Mouse (Mus musculus) heart, embryonic 12.5 days (tissue): ENCODE measurements around the gene Ppl. TPM values are rescaled to one million over a fixed set of nuclear protein-coding genes. Genes with fewer than 3 reads are reported as not detected.

Experiments used
- ATAC-seq: fragments of 200-750 bp; cut with Nextera tagmentation; 2 replicates; pipeline ENCODE4 v1.8.0; 2017; ENCODE audit warnings: moderate TSS enrichment, moderate library complexity; ENCODE audit not compliant: insufficient number of reproducible peaks, low FRiP score
- H3K27ac ChIP-seq: fragments of 300-500 bp; sonication (generic); 2 replicates; pipeline ENCODE4 v1.5.1; 2016; ENCODE audit warnings: mild to moderate bottlenecking, moderate library complexity; ENCODE audit not compliant: poor library complexity, severe bottlenecking
- H3K27me3 ChIP-seq: fragments of 300-500 bp; sonication (generic); replicated peaks from 2 replicates; pipeline ENCODE4 v1.6.1; 2016; ENCODE audit warnings: mild to moderate bottlenecking, moderate library complexity
- H3K36me3 ChIP-seq: fragments of 300-500 bp; sonication (generic); 2 replicates; pipeline ENCODE4 v1.6.1; 2016; ENCODE audit warnings: mild to moderate bottlenecking, moderate library complexity
- H3K4me1 ChIP-seq: fragments of 300-500 bp; sonication (generic); replicated peaks from 2 replicates; pipeline ENCODE4 v1.6.1; 2016; ENCODE audit warnings: mild to moderate bottlenecking
- H3K4me2 ChIP-seq: fragments of 300-500 bp; sonication (generic); 2 replicates; pipeline ENCODE4 v1.6.1; 2016; ENCODE audit warnings: mild to moderate bottlenecking, moderate library complexity
- H3K4me3 ChIP-seq: fragments of 300-500 bp; sonication (generic); 2 replicates; pipeline ENCODE4 v1.5.1; 2016; ENCODE audit warnings: mild to moderate bottlenecking
- H3K9ac ChIP-seq: fragments of 300-500 bp; sonication (generic); 2 replicates; pipeline ENCODE4 v1.6.1; 2016; ENCODE audit warnings: mild to moderate bottlenecking, moderate library complexity
- H3K9me3 ChIP-seq: fragments of 300-500 bp; sonication (generic); replicated peaks from 2 replicates; pipeline ENCODE4 v1.6.1; 2016; ENCODE audit warnings: mild to moderate bottlenecking, moderate library complexity
- WGBS: fragments of 180-500 bp; shearing (Covaris S2); methylation state at CpG from one replicate; pipeline ENCODE4 v1.1.7; 2016; 5-methylcytosine and 5-hydroxymethylcytosine counted together
- polyA plus RNA-seq: library from polyadenylated mRNA; unstranded; fragments of >200 nt; fragmentation: Nextera tagmentation; extraction: Ambion mirVana; gene quantifications from 2 replicates; pipeline ENCODE4 v1.2.1, GENCODE M21; 2016

The Ppl gene
- 1.5 and 2.1 TPM in 2 replicates for polyA plus RNA-seq

DNA sequence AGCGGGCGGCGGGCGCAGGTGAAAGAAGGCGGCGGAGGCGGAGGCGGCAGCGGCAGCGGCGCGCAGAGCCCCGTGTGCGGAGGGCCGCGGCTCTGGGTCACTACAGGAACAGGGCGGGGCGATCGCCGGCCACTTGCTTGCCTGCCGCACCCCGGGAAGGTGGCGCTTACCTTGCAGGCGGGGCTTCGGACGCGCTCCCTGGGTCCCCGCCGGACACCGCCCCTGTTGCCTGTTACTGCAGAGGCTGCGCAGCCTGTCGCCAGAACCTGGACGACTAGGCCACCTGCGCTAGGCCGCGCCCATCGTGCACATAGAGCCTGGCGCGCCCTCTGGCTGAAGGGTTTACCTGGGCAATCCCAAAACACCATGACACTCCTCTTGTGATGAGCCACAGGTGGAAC lies at the start of gene Ppl:
Gene Ppl (minus strand): TSS at position 21 of the 401 bp plus-strand sequence.
- ATAC-seq = no peak
- peak within 1 kb of the TSS; percentile 51 for H3K4me3 ChIP-seq
- no peaks in the 10 kb centered on the region for H3K36me3 ChIP-seq
- WGBS = under 1% methylated on average over 39 of the region's 39 CpGs
- no peak within 1 kb of the TSS for H3K27ac ChIP-seq
- H3K27me3 ChIP-seq = peaks cover 69% of the 10 kb centered on the region
- peak within 1 kb of the TSS; percentile 52 for H3K9ac ChIP-seq
- H3K9me3 ChIP-seq = no peaks in the 10 kb centered on the region
- peak within 1 kb of the TSS; percentile 77 for H3K4me2 ChIP-seq
- H3K4me1 ChIP-seq = peaks cover 44% of the 10 kb centered on the region

DNA sequence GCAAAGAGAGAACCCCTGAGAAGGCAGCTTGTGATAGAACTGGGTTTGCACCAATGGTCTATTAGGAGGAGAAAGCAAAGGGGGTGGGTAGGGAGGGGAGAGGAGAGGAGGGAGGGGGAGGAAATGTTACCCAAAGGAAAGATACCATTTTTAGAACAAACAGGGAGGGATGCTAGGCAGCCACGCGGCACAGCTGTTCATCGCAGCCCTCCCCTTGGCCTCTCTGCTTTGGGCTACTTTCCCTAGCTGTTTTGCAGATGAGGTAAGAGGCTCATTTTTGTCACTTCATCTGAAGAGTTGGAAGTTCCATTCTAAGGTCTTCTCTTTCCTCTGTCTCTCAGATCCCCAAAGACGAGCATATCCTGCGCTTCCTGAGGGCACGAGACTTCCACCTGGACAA lies 40.4 kb upstream of the Ppl start:
- no peak overlapping the region for H3K27ac ChIP-seq
- ATAC-seq = no peak
- no peaks in the 10 kb centered on the region for H3K27me3 ChIP-seq
- peaks cover 5% of the 10 kb centered on the region for H3K4me1 ChIP-seq
- no peak overlapping the region for H3K4me3 ChIP-seq
- H3K36me3 ChIP-seq = no peaks in the 10 kb centered on the region
- WGBS = 75% methylated on average over 6 of the region's 6 CpGs
- H3K9ac ChIP-seq = no peak overlapping the region
- no peaks in the 10 kb centered on the region for H3K9me3 ChIP-seq
- no peak overlapping the region for H3K4me2 ChIP-seq

DNA sequence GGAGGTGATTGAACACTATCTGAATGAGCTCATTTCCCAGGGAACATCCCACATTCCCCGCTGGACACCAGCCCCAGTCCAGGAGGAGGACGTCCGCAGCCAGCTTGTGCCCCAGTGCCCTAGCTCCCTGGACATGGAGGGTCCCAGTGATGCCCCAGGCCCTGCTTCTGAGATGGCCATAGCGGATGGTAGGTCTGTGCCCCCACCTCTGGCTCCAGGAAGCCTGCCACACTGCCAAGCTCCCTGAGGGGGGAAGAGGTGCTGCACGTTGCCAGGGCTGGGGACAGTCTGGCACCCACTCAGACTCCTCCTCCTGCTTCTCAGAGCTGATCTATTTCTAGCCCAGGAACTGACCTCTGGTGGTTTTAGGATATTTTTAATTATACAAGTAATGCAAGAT lies 36.6 kb upstream of the Ppl start:
- Histone ChIP-seq H3K4me1 (peaks cover 13% of the 10 kb centered on the region), H3K9me3 (no peaks in the 10 kb centered on the region), H3K4me2 (no peak overlapping the region), H3K27ac (no peak overlapping the region), H3K9ac (no peak overlapping the region), H3K4me3 (no peak overlapping the region), H3K27me3 (no peaks in the 10 kb centered on the region), H3K36me3 (no peaks in the 10 kb centered on the region)
- WGBS = 63% methylated on average over 5 of the region's 5 CpGs
- ATAC-seq = no peak

DNA sequence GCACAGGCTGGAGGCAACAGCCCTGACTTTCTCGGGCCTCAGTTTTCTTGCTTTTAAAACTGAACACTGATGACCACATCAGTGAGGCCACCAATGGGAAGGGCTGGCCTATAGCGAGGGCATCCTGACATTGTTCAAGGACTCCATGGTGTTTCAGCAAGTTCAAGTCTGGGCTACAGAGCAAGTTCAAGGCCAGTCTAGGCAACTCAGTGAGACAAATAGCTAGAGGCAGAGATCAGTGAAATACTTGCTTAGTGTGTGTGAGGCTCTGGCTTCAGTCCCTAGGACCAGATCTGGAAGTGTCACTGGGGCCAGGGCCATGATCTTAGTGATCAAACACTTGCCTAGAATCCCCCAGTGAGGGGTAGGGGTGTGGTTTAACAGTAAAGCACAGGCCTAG lies 35.8 kb upstream of the Ppl start:
- Histone ChIP-seq H3K9ac (no peak overlapping the region), H3K36me3 (no peaks in the 10 kb centered on the region), H3K4me1 (peaks cover 13% of the 10 kb centered on the region), H3K27ac (no peak overlapping the region), H3K27me3 (no peaks in the 10 kb centered on the region), H3K4me2 (no peak overlapping the region), H3K9me3 (no peaks in the 10 kb centered on the region), H3K4me3 (no peak overlapping the region)
- WGBS = 76% methylated on average over 2 of the region's 2 CpGs
- ATAC-seq = no peak

DNA sequence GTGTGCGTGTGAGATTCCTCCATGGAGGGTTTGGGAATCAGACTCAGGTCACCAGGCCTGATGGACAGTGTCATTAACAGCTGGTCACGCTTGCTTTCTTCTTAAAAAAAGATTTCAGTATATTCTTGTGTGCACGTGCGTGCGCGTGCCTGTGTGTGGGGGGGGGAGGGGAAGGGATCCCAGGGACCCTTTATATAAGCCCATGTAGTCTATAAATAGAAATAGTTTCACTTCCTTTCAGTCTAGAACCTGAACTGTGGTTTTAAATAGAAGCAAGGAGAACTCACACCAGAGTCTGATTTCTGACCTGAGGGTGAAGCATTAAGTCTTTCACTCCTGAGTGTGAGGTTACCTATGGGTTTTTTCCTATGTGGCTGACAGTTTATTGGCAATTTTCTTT lies 32.1 kb upstream of the Ppl start:
- WGBS = 72% methylated on average over 6 of the region's 6 CpGs
- H3K4me2 ChIP-seq = no peak overlapping the region
- H3K4me3 ChIP-seq = no peak overlapping the region
- no peak for ATAC-seq
- H3K4me1 ChIP-seq = peaks cover 13% of the 10 kb centered on the region
- no peak overlapping the region for H3K9ac ChIP-seq
- H3K27ac ChIP-seq = 0 out of 2 replicates have a peak overlapping the region, but pooled peaks have one; percentile 39
- no peaks in the 10 kb centered on the region for H3K9me3 ChIP-seq
- H3K27me3 ChIP-seq = no peaks in the 10 kb centered on the region
- H3K36me3 ChIP-seq = no peaks in the 10 kb centered on the region

DNA sequence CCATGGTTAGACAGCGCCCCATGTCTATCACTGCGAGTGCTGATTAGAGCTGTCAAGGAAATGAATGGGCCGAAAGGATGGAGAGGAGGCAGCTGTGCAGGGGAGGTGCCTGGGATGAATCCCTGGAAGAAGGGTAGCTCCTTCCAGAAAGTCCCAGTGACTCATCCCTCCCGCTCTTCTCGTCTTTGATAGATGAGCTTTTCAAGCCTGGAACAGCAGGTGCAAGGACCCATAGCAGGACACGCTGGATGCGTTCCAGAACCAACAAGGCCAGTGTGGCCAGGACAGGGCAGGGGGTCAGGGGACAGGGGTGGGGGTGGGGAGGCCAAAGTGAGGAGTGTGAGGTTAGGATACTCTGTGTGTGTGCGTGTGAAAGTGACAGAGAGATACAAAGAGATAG lies 27.0 kb upstream of the Ppl start:
- Histone ChIP-seq H3K4me1 (peaks cover 2% of the 10 kb centered on the region), H3K9ac (no peak overlapping the region), H3K27me3 (peaks cover 8% of the 10 kb centered on the region), H3K36me3 (no peaks in the 10 kb centered on the region), H3K4me2 (no peak overlapping the region), H3K4me3 (no peak overlapping the region), H3K9me3 (no peaks in the 10 kb centered on the region), H3K27ac (no peak overlapping the region)
- WGBS = 50% methylated on average over 8 of the region's 8 CpGs
- ATAC-seq = peak; percentile 37; the same call in 1 of the 2 replicates

DNA sequence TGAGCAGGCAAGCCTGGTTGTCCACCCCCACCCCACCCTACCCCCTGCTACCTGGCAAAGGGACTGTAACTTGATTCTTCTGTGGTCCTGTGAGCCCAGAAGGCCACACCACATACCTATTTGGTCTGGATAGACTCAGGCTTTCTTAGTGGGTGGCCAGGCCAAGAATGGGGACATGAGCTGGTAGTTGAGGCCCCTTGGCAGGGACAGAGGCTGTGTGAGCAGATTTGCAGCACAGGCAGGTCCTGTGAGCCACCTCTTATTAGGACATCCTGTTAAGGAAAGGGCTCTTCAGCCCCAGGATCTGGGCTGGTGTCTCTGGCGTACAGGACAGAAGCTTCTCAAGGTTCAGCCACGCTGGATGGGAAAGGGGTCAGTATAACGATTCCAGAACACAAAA lies 24.9 kb upstream of the Ppl start:
- ATAC-seq = no peak
- no peaks in the 10 kb centered on the region for H3K9me3 ChIP-seq
- H3K4me2 ChIP-seq = no peak overlapping the region
- H3K27me3 ChIP-seq = peaks cover 8% of the 10 kb centered on the region
- H3K4me1 ChIP-seq = no peaks in the 10 kb centered on the region
- no peak overlapping the region for H3K9ac ChIP-seq
- no peak overlapping the region for H3K27ac ChIP-seq
- no peaks in the 10 kb centered on the region for H3K36me3 ChIP-seq
- WGBS = 72% methylated on average over 3 of the region's 3 CpGs
- H3K4me3 ChIP-seq = no peak overlapping the region

DNA sequence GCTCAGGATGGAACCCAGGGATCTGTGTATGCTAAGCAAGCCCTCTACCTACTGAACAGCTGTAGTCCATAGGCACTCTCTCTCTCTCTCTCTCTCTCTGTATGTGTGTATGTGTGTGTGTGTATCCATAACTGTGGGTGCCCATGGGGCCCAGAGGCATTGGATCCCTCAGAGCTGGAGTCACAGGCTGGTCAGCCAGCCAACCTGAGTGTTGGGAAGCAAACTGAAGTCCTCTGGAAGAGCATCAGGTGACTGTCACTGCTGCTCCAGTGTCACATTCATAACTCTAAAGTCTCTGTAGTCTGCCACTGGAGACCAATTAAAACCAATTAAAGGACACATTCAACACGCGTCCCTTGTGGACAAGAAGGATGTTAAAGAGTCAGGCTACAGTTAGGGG lies 24.3 kb upstream of the Ppl start:
- 75% methylated on average over 2 of the region's 2 CpGs for WGBS
- no peak overlapping the region for H3K9ac ChIP-seq
- H3K27me3 ChIP-seq = peaks cover 8% of the 10 kb centered on the region
- H3K27ac ChIP-seq = no peak overlapping the region
- H3K9me3 ChIP-seq = no peaks in the 10 kb centered on the region
- no peaks in the 10 kb centered on the region for H3K36me3 ChIP-seq
- no peak for ATAC-seq
- H3K4me1 ChIP-seq = no peaks in the 10 kb centered on the region
- no peak overlapping the region for H3K4me3 ChIP-seq
- no peak overlapping the region for H3K4me2 ChIP-seq

DNA sequence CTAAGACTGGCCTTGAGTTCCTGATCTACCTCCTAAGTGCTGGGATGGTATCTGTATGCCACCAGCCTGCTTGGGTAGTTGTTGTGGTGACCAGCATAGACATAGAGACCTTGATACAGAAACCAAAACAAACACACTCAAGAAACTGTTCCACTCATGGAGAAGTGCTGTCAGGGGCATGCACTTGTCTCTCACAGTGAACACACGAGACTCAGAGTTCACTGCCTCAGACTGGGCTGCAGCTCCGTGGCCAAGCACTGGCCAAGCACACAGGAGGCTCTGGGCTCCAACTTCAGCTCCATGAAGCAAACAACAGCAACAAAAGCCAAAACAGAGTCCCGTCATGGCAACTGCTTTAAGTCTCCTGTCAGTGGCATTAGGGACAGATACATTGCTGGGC lies 22.8 kb upstream of the Ppl start:
- Histone ChIP-seq H3K27ac (no peak overlapping the region), H3K36me3 (no peaks in the 10 kb centered on the region), H3K9me3 (no peaks in the 10 kb centered on the region), H3K27me3 (peaks cover 16% of the 10 kb centered on the region), H3K9ac (no peak overlapping the region), H3K4me2 (no peak overlapping the region), H3K4me3 (no peak overlapping the region), H3K4me1 (no peaks in the 10 kb centered on the region)
- 62% methylated on average over 3 of the region's 3 CpGs for WGBS
- ATAC-seq = no peak

DNA sequence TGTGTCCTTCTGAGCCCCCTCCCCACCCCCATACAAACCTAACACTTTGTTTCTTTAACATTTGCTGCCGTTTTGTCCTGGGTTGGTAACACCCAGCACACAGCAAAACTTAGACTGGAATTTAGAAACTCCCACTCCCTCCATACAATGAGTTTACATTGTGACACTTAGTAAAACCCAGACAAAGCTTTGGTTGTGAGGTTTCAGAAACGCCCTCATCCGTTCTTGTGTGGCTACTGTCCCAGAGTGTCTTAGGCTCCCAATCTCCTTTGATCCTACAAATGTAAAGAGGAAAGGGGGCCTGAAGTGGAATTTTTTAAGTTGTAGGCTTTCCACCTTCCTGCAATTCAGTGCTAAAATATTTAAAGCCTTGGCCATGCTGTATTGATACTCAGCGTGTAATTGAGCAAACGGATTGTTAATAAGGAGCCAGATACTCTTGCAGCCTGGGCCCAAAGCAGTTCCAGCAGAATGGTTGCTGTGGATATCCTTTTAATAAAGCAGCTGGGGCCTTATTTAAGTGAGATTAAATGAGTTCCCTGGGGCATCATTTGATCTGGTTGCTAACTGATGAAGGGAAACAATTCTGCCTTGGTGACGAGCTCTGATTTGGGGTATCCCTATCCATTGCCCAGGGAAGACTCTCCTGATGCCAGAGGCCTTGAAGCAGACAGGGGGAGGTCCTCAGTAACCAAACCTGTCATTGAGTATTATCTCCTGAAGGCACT lies 21.2 kb upstream of the Ppl start:
- no peaks in the 10 kb centered on the region for H3K9me3 ChIP-seq
- ATAC-seq = no peak
- H3K4me3 ChIP-seq = no peak overlapping the region
- no peak overlapping the region for H3K27ac ChIP-seq
- no peak overlapping the region for H3K9ac ChIP-seq
- peaks cover 18% of the 10 kb centered on the region for H3K27me3 ChIP-seq
- WGBS = 60% methylated on average over 6 of the region's 6 CpGs
- H3K4me2 ChIP-seq = no peak overlapping the region
- no peaks in the 10 kb centered on the region for H3K36me3 ChIP-seq
- H3K4me1 ChIP-seq = no peaks in the 10 kb centered on the region

DNA sequence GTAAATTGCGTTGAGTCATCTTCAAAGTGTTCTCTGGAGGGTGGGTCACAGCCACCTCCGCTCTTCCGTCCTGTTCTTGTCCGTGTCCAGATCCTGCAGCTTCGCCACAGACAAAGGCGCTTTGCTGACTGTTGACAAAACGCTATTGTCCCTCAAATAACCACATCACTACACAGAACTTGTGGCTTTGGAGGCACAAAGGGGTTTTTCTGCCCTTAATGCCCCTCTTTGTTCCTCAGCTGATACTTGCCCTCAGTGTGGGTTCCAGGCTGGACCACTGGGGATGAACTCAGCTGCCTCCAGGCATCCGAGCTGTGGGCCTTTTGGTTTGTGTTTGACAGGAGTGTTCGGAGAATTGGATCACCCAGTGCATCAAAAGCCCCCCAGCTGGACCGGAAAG lies 18.3 kb upstream of the Ppl start:
- H3K4me3 ChIP-seq = no peak overlapping the region
- WGBS = 72% methylated on average over 10 of the region's 10 CpGs
- no peak for ATAC-seq

DNA sequence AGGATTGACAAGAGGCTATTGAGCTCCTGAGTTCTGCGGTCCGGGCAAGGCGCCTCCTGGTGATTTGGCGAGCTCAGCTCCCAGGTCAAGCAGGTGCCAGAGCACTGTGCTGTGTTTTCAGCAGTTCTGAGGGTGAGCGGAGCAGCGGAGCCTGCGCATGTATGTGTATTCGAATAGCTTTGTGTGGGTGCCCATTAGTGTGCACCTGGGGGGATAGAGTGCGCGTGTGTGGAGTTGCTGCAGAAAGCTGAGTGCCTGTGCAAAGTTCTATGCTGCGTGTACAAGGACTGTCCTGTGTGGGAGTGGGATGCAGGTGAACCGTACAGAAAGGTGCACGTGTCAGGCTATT lies 14.8 kb upstream of the Ppl start, which contains the start of gene Sec14l5:
Gene Sec14l5 (plus strand): TSS at position 73 of the 349 bp plus-strand sequence.
- Histone ChIP-seq H3K27me3 (peaks cover 26% of the 10 kb centered on the region), H3K4me1 (peaks cover 6% of the 10 kb centered on the region), H3K9me3 (no peaks in the 10 kb centered on the region), H3K27ac (no peak within 1 kb of the TSS), H3K9ac (peak within 1 kb of the TSS; percentile 20; the same call in 1 of the 2 replicates), H3K36me3 (no peaks in the 10 kb centered on the region), H3K4me3 (peak within 1 kb of the TSS; percentile 45), H3K4me2 (peak within 1 kb of the TSS; percentile 76)
- peak; percentile 12; the same call in 1 of the 2 replicates for ATAC-seq
- 21% methylated on average over 13 of the region's 13 CpGs for WGBS

More for the DNA sequence above, 18.3 kb upstream of the Ppl start:
- no peak overlapping the region for H3K27ac ChIP-seq
- H3K27me3 ChIP-seq = peaks cover 25% of the 10 kb centered on the region
- H3K9ac ChIP-seq = no peak overlapping the region
- no peaks in the 10 kb centered on the region for H3K9me3 ChIP-seq
- H3K4me1 ChIP-seq = peaks cover 6% of the 10 kb centered on the region
- no peaks in the 10 kb centered on the region for H3K36me3 ChIP-seq
- H3K4me2 ChIP-seq = no peak overlapping the region
